Mouse (Mus musculus): ENCODE measurements at regions not wholly inside any gene's neighbourhood (a gene's known extent, or its start where the extent isn't known, plus 50 kb on each side); places are given as distances from the start of the nearest gene placed in this dataset.

DNA sequence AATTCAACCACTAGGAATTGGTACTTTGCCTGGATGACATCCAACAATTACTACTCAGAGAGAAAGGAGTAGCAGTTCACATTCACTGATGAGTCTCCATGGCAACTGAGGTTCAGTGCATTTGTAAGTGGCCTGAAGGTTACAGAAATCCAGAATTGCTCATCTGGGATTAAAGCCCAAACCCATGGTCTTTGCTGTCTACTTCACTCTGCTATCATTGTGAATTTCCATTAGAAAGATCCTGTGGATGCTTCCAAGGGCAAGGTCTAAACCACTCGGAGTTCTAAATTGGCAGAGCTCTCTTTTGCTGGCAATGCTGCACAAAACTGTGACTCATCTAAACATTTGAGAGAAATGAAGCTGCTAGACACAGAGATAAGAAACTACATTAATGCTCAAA lies 319.9 kb upstream of the Tbl1x start:
- peak; percentile 53 for DNase-seq

DNA sequence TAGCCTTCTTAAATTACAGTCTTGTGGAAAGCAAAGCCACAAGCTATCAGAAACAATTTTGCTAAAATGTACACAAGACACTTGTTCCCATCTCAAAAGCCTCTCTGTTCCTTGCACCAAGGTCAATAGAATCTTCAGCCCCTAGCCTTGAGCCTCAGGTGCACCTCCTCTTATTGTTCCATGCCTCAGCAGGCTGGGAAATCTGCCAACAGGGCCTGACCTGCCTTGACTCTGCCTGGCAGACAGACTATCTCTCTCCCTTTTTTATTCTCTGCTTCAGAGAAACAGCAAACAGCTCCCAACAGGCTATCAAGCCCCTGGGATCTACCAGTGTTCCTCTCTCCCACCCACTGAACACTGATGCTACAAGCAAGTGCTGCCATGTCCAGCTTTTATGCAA lies 302.1 kb upstream of the Tbl1x start:
- DNase-seq, result peak; percentile 37

DNA sequence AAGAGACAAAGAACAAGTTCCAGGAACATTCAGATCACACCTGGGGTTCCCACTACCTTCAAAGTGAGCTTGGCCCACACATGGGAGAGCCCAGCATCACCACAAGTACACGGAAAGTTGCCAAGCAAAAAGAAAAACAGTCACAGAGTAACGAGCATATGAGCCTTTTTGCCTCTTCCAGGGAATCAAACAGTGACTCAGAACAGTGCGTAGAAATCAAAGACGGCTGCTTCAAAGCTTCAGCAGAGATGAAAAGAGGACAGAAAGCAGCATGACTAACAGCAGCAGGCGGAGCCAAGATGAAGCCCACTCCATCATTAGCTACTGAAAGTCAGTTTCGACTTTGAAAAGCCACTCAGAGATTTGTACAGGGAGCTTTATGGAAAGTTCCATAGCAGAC lies 291.5 kb upstream of the Tbl1x start:
- DNase-seq, result peak; percentile 41
